Mouse (Mus musculus): ENCODE results near the gene Six3.

Gene Six3

GRCm38 (mm10) chr17:85618359-85619112 is 5.1 kb downstream of the Six3 start:
- TF ChIP-seq GATA4 (IDR thresholded peaks at IDR 0.05; ENCODE audit: insufficient replicate concordance, low read length) = no peak

GRCm38 (mm10) chr17:85619113-85620085 is 6.0 kb downstream of the Six3 start:
- TF ChIP-seq GATA4 (IDR thresholded peaks at IDR 0.05; ENCODE audit: insufficient replicate concordance, low read length) = no peak

DNA sequence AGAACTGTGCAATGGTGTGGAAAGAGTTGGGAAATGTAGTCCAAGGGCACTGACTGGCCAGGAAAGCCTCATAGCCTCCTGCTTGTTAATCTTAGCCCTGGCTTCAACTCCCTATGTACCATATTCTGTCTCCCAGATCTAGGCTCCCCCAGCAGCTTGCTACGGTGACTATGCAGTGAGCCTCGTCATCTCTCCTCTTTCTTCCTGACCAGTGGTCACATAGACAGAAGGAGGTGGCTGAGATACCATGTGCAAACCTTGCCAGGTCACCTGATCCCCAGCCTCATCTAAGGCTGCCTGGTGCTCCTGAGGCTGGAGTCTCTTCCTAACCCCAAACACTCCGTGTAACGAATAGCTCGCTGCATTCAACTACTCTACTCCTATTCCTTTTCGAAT is 6.7 kb downstream of the Six3 start:
- no peak for TF ChIP-seq GATA4 (IDR thresholded peaks at IDR 0.05; ENCODE audit: insufficient replicate concordance, low read length)

DNA sequence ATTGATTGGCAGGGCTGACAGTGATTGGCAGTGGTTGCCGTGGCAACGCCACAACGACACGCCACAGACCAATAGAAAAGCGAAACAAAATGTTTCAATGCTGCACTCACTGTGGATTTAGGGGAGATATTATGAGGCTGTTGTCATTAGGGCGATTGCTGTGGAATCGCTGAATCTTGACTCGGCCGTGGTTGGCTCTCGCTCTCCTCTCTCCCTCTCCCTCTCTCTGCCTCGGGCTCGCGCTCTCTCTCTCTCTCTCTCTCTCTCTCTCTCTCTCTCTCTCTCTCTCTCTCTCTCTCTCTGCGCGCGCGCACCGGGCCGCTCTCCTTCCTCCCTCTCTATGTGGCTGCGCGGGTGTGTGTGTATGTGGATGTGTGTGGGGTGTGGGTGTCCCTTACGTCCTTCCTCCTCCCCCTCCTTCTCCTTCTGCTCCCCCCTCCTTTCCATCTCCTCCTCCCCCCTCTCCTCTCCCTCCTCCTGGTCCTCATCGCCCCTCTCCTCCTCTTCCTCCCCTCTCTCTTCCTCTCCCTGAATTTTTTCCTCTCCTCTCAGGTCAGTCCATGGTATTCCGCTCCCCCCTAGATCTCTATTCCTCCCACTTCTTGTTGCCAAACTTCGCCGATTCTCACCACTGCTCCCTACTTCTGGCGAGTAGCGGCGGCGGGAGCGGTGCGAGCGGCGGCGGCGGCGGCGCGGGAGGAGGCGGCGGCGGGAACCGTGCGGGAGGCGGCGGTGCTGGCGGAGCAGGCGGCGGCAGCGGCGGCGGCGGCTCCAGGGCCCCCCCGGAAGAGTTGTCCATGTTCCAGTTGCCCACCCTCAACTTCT is 7.5 kb downstream of the Six3 start:
- no peak for TF ChIP-seq GATA4 (IDR thresholded peaks at IDR 0.05; ENCODE audit: insufficient replicate concordance, low read length)

DNA sequence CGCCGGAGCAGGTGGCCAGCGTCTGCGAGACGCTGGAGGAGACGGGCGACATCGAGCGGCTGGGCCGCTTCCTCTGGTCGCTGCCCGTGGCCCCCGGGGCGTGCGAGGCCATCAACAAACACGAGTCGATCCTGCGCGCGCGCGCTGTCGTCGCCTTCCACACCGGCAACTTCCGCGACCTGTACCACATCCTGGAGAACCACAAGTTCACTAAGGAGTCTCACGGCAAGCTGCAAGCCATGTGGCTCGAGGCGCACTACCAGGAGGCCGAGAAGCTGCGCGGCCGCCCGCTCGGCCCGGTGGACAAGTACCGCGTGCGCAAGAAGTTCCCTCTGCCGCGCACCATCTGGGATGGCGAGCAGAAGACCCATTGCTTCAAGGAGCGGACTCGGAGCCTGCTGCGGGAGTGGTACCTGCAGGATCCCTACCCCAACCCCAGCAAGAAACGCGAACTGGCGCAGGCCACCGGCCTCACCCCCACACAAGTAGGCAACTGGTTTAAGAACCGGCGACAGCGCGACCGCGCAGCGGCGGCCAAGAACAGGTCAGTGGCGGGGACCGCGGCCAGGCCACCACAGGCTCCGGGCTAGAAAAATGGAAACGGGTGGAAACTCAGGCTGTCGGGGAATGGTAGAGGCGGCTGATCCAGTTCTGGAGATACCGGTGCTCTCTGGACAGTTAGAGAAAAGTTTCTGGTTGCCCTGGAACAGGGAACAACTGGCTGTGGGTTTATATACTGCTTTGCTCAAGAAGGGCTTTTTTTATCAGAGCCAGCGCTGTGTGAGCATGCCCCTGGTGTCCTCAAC is 8.3 kb downstream of the Six3 start:
- TF ChIP-seq GATA4 (IDR thresholded peaks at IDR 0.05; ENCODE audit: insufficient replicate concordance, low read length) = no peak

GRCm38 (mm10) chr17:85622493-85623157 is 9.2 kb downstream of the Six3 start:
- TF ChIP-seq GATA4 (IDR thresholded peaks at IDR 0.05; ENCODE audit: insufficient replicate concordance, low read length) = no peak

GRCm38 (mm10) chr17:85623161-85624050 is 10.0 kb downstream of the Six3 start:
- TF ChIP-seq GATA4 (IDR thresholded peaks at IDR 0.05; ENCODE audit: insufficient replicate concordance, low read length) = no peak

GRCm38 (mm10) chr17:85624051-85624420 is 10.6 kb downstream of the Six3 start:
- no peak for TF ChIP-seq GATA4 (IDR thresholded peaks at IDR 0.05; ENCODE audit: insufficient replicate concordance, low read length)

GRCm38 (mm10) chr17:85624981-85625940 is 11.9 kb downstream of the Six3 start:
- no peak for TF ChIP-seq GATA4 (IDR thresholded peaks at IDR 0.05; ENCODE audit: insufficient replicate concordance, low read length)

GRCm38 (mm10) chr17:85626091-85626860 is 12.9 kb downstream of the Six3 start:
- TF ChIP-seq GATA4 (IDR thresholded peaks at IDR 0.05; ENCODE audit: insufficient replicate concordance, low read length) = no peak

GRCm38 (mm10) chr17:85627751-85628150 is 14.3 kb downstream of the Six3 start:
- TF ChIP-seq GATA4 (IDR thresholded peaks at IDR 0.05; ENCODE audit: insufficient replicate concordance, low read length) = no peak
